Comparison of ENCODE assay signal across 13 mouse cellular contexts in genomic region chr14:34281736-34282269, GRCm38 (mm10).
"Had no signal": no experiment of that assay in that cellular context is flagged by ENCODE, and none has a peak within 500 bp of the region (broad histone marks: within the 10 kb centered on the region; RNA-seq: fewer than 3 reads in every experiment).

No protein-coding gene starts in this region.

- H3K27ac ChIP-seq: midbrain, embryonic 10.5 days; midbrain, embryonic 12.5 days; neural tube, embryonic 12.5 days had no signal

- H3K4me3 ChIP-seq: midbrain, embryonic 10.5 days; midbrain, embryonic 12.5 days; neural tube, embryonic 12.5 days had no signal

- H3K4me2 ChIP-seq: lung, embryonic 14.5 days; midbrain, embryonic 12.5 days; neural tube, embryonic 12.5 days had no signal

- H3K9ac ChIP-seq: lung, embryonic 14.5 days; midbrain, embryonic 12.5 days; neural tube, embryonic 12.5 days had no signal

- DNase-seq: lung, adult 18-20 months; lung, embryonic 14.5 days; lung, postnatal 10 days; lung, postnatal 4 days; midbrain, embryonic 14.5 days; right cerebral cortex, postnatal 14 days; spleen, adult 18-20 months; thymus, adult 18-20 months; thymus, postnatal 14 days; thymus, postnatal 36 days had no signal

- H3K27me3 ChIP-seq: midbrain, embryonic 12.5 days; neural tube, embryonic 12.5 days had no signal

- H3K9me3 ChIP-seq: midbrain, embryonic 10.5 days; midbrain, embryonic 12.5 days; neural tube, embryonic 12.5 days had no signal

- H3K4me1 ChIP-seq: midbrain, embryonic 10.5 days; midbrain, embryonic 12.5 days; neural tube, embryonic 12.5 days had no signal

- H3K36me3 ChIP-seq: midbrain, embryonic 10.5 days; midbrain, embryonic 12.5 days; neural tube, embryonic 12.5 days had no signal
